Mouse (Mus musculus): Measurements from ENCODE around the gene Wwox. TPM values are rescaled to one million over a fixed set of nuclear protein-coding genes. Genes with fewer than 3 reads are reported as not detected.

Gene Wwox
- polyA plus RNA-seq, 1 experiment, result 12.4 TPM

- no peak overlapping the region for H3K27ac ChIP-seq (ENCODE audit: insufficient read depth, low read depth, low read length)
- H3K4me1 ChIP-seq (ENCODE audit: control insufficient read depth, insufficient read depth, low read length), result no peaks in the 10 kb centered on the region
- TF ChIP-seq POLR2A (IDR thresholded peaks at IDR 0.05; ENCODE audit: borderline replicate concordance, low read depth, low read length), result no peak
- no peak overlapping the region for H3K4me3 ChIP-seq (ENCODE audit: insufficient read depth, low read length)
These were observed 435.7 kb downstream of the Wwox start for GRCm38 (mm10) chr8:114875161-114875560.

- no peak overlapping the region for H3K4me3 ChIP-seq (ENCODE audit: insufficient read depth, low read length)
- H3K27ac ChIP-seq (ENCODE audit: insufficient read depth, low read depth, low read length), result no peak overlapping the region
- H3K4me1 ChIP-seq (ENCODE audit: control insufficient read depth, insufficient read depth, low read length), result no peaks in the 10 kb centered on the region
- TF ChIP-seq POLR2A (IDR thresholded peaks at IDR 0.05; ENCODE audit: borderline replicate concordance, low read depth, low read length) (no peak), CTCF (IDR thresholded peaks at IDR 0.05; ENCODE audit: low read depth, low read length) (no peak)
These were observed 436.7 kb downstream of the Wwox start for GRCm38 (mm10) chr8:114876161-114876611.

DNA sequence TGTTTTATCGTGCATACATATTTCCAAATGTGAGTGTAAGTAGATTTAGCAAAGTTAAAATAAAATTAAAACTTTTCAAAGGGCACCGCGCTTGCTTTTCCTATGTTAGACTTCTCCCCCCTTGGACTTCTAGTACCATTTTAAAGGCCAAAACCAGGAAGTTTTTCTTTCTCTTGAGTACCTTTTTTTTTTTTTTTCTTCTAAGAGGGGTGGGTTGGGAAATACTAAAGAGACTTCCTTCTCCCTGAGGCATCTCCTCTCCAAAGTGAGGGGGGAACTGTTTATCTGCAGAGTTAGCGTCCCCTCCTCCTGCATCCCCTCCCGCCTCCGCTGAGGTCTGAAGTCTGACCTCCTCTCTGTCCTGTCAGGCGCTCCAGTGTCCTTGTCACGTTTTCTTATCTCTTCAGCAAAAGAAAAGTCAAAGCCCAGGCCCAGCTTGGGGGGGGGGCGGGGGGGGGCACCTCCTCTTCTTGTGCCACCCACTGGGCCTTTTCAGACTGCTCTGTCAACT, 437.3 kb downstream of the Wwox start:
- H3K4me1 ChIP-seq (ENCODE audit: control insufficient read depth, insufficient read depth, low read length), result no peaks in the 10 kb centered on the region
- H3K27ac ChIP-seq (ENCODE audit: insufficient read depth, low read depth, low read length), result no peak overlapping the region
- no peak overlapping the region for H3K4me3 ChIP-seq (ENCODE audit: insufficient read depth, low read length)
- TF ChIP-seq POLR2A (IDR thresholded peaks at IDR 0.05; ENCODE audit: borderline replicate concordance, low read depth, low read length) (no peak), CTCF (IDR thresholded peaks at IDR 0.05; ENCODE audit: low read depth, low read length) (no peak)

- no peak overlapping the region for H3K4me3 ChIP-seq (ENCODE audit: insufficient read depth, low read length)
- H3K4me1 ChIP-seq (ENCODE audit: control insufficient read depth, insufficient read depth, low read length), result no peaks in the 10 kb centered on the region
- no peak for TF ChIP-seq CTCF (IDR thresholded peaks at IDR 0.05; ENCODE audit: low read depth, low read length)
- TF ChIP-seq POLR2A (IDR thresholded peaks at IDR 0.05; ENCODE audit: borderline replicate concordance, low read depth, low read length), result no peak
- no peak overlapping the region for H3K27ac ChIP-seq (ENCODE audit: insufficient read depth, low read depth, low read length)
These were observed 437.8 kb downstream of the Wwox start for GRCm38 (mm10) chr8:114877234-114877633.

DNA sequence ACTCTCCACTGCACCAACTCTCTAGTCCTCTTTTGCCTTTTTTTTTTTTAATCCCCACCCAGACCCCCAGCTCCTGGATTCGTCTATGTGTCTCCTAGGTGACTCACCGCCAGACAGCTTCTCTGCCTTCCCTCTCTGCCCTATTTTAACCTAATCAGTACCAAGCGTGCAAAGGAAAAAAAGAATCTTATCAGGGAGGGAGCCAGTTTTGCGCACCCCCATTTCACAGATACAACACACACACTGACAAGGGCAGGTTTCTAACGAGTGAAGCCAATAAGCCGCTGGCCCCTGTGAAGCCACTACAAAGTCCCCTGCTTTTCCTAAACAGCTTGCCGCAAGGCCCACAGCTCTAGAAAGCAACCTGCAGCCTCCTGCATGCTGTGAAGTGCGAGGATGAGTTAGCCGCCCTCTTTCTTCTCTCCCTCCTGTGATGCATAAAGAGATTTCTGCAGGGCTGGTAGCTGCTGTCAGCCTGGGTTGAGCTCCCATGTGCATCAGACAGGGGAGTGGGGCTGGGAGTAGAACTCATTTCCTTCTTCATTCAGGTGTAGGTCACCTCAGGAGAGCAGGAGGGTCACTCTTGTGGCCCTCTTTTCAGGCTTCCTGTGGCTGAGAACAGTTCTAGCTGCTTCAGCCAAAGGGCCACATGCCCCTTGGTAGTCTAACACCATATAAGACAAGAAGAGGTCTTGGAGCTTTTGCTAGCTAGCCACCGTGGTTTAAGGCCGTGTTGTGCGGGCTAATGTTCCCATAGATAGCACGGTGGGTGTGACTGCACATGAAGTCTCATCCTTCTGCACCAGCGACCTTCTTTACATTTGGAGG, 439.2 kb downstream of the Wwox start:
- no peak overlapping the region for H3K27ac ChIP-seq (ENCODE audit: insufficient read depth, low read depth, low read length)
- H3K4me1 ChIP-seq (ENCODE audit: control insufficient read depth, insufficient read depth, low read length), result no peaks in the 10 kb centered on the region
- H3K4me3 ChIP-seq (ENCODE audit: insufficient read depth, low read length), result no peak overlapping the region
- TF ChIP-seq CTCF (IDR thresholded peaks at IDR 0.05; ENCODE audit: low read depth, low read length) (no peak), POLR2A (IDR thresholded peaks at IDR 0.05; ENCODE audit: borderline replicate concordance, low read depth, low read length) (no peak)

- TF ChIP-seq POLR2A (IDR thresholded peaks at IDR 0.05; ENCODE audit: borderline replicate concordance, low read depth, low read length) (no peak), CTCF (IDR thresholded peaks at IDR 0.05; ENCODE audit: low read depth, low read length) (no peak)
- Histone ChIP-seq H3K4me1 (ENCODE audit: control insufficient read depth, insufficient read depth, low read length) (no peaks in the 10 kb centered on the region), H3K27ac (ENCODE audit: insufficient read depth, low read depth, low read length) (no peak overlapping the region), H3K4me3 (ENCODE audit: insufficient read depth, low read length) (no peak overlapping the region)
These were observed 439.8 kb downstream of the Wwox start for GRCm38 (mm10) chr8:114879277-114879568.

- TF ChIP-seq POLR2A (IDR thresholded peaks at IDR 0.05; ENCODE audit: borderline replicate concordance, low read depth, low read length), result no peak
- no peak for TF ChIP-seq CTCF (IDR thresholded peaks at IDR 0.05; ENCODE audit: low read depth, low read length)
- Histone ChIP-seq H3K4me1 (ENCODE audit: control insufficient read depth, insufficient read depth, low read length) (no peaks in the 10 kb centered on the region), H3K4me3 (ENCODE audit: insufficient read depth, low read length) (no peak overlapping the region), H3K27ac (ENCODE audit: insufficient read depth, low read depth, low read length) (no peak overlapping the region)
These were observed 440.2 kb downstream of the Wwox start for GRCm38 (mm10) chr8:114879678-114880077.

- no peaks in the 10 kb centered on the region for H3K4me1 ChIP-seq (ENCODE audit: control insufficient read depth, insufficient read depth, low read length)
- no peak overlapping the region for H3K4me3 ChIP-seq (ENCODE audit: insufficient read depth, low read length)
- H3K27ac ChIP-seq (ENCODE audit: insufficient read depth, low read depth, low read length), result no peak overlapping the region
- TF ChIP-seq CTCF (IDR thresholded peaks at IDR 0.05; ENCODE audit: low read depth, low read length) (no peak), POLR2A (IDR thresholded peaks at IDR 0.05; ENCODE audit: borderline replicate concordance, low read depth, low read length) (no peak)
These were observed 441.1 kb downstream of the Wwox start for GRCm38 (mm10) chr8:114880475-114881135.

GRCm38 (mm10) chr8:114881891-114882401, 442.5 kb downstream of the Wwox start:
- no peak for TF ChIP-seq CTCF (IDR thresholded peaks at IDR 0.05; ENCODE audit: low read depth, low read length)
- no peak for TF ChIP-seq POLR2A (IDR thresholded peaks at IDR 0.05; ENCODE audit: borderline replicate concordance, low read depth, low read length)
- H3K27ac ChIP-seq (ENCODE audit: insufficient read depth, low read depth, low read length), result no peak overlapping the region
- H3K4me3 ChIP-seq (ENCODE audit: insufficient read depth, low read length), result no peak overlapping the region
- no peaks in the 10 kb centered on the region for H3K4me1 ChIP-seq (ENCODE audit: control insufficient read depth, insufficient read depth, low read length)

- H3K4me1 ChIP-seq (ENCODE audit: control insufficient read depth, insufficient read depth, low read length), result no peaks in the 10 kb centered on the region
- TF ChIP-seq POLR2A (IDR thresholded peaks at IDR 0.05; ENCODE audit: borderline replicate concordance, low read depth, low read length) (no peak), CTCF (IDR thresholded peaks at IDR 0.05; ENCODE audit: low read depth, low read length) (no peak)
- H3K4me3 ChIP-seq (ENCODE audit: insufficient read depth, low read length), result no peak overlapping the region
- no peak overlapping the region for H3K27ac ChIP-seq (ENCODE audit: insufficient read depth, low read depth, low read length)
These were observed 443.0 kb downstream of the Wwox start for GRCm38 (mm10) chr8:114882504-114882903.
